Mouse (Mus musculus) gastrocnemius, postnatal 14 days (tissue): ENCODE measurements around the gene Retnlg. TPM values are rescaled to one million over a fixed set of nuclear protein-coding genes. Genes with fewer than 3 reads are reported as not detected.
"Not testable (repeated sequence)": the region's sequence is repeated elsewhere in the genome, so short reads cannot be mapped to it uniquely, and the experiment has no call there.

Experiments
- DNase-seq: peaks from one replicate; pipeline ENCODE4 v3.0.0; 2021; ENCODE audit warnings: mixed read lengths
- intact Hi-C: fragments of 180-260 bp; cut with DNase I; formaldehyde crosslinking; loops from one replicate; pipeline ENCODE4 v1.15.1; 2025; ENCODE audit warnings: low total_unique reads
- long read RNA-seq, 2 experiments: library from polyadenylated mRNA; stranded (forward); transcript quantifications; one replicate each; pipeline ENCODE4 v2.0.0; 2021
- total RNA-seq, 2 experiments: library from RNA; stranded (reverse); gene quantifications; 2 replicates each; pipeline ENCODE4 v1.2.3; 2021

The Retnlg gene
- not detected for total RNA-seq
- long read RNA-seq, experiment 1, result 0 reads
- long read RNA-seq, experiment 2, result 0 reads

- intact Hi-C loops, result no loop called here
- no peak for DNase-seq
Measured at GRCm38 (mm10) chr16:48872321-48872720, at the start of gene Retnlg. Gene Retnlg, plus strand, starts transcription at chr16:48872621.

GRCm38 (mm10) chr16:48826474-48826873, 45.9 kb upstream of the Retnlg start:
- no peak for DNase-seq

GRCm38 (mm10) chr16:48827625-48828024, 44.8 kb upstream of the Retnlg start:
- intact Hi-C loops, result no loop called here
- no peak for DNase-seq

More at GRCm38 (mm10) chr16:48826474-48826873, 45.9 kb upstream of the Retnlg start:
- intact Hi-C loops, result no loop called here

- no peak for DNase-seq
- intact Hi-C loops, result no loop called here
Measured at GRCm38 (mm10) chr16:48829060-48829459, 43.4 kb upstream of the Retnlg start.

- no peak for DNase-seq
- intact Hi-C loops, result no loop called here
Measured at GRCm38 (mm10) chr16:48832055-48832454, 40.4 kb upstream of the Retnlg start.

- intact Hi-C loops, DNase-seq: not testable (repeated sequence)
Measured at GRCm38 (mm10) chr16:48833626-48834025, 38.8 kb upstream of the Retnlg start.

GRCm38 (mm10) chr16:48842266-48842665, 30.2 kb upstream of the Retnlg start, which contains the start of gene Retnla:
Gene Retnla, plus strand, starts transcription at chr16:48842551.
- intact Hi-C loops, result no loop called here
- DNase-seq, result no peak

GRCm38 (mm10) chr16:48843671-48844386, 28.6 kb upstream of the Retnlg start:
- intact Hi-C loops, result no loop called here
- no peak for DNase-seq

GRCm38 (mm10) chr16:48865004-48865403, 7.4 kb upstream of the Retnlg start:
- peak; percentile 6 for DNase-seq
- intact Hi-C loops, result not testable (repeated sequence)

GRCm38 (mm10) chr16:48867690-48868089, 4.7 kb upstream of the Retnlg start:
- intact Hi-C loops, result no loop called here

GRCm38 (mm10) chr16:48868663-48869062, 3.8 kb upstream of the Retnlg start:
- intact Hi-C loops, result no loop called here
- DNase-seq, result no peak

More at GRCm38 (mm10) chr16:48867690-48868089, 4.7 kb upstream of the Retnlg start:
- no peak for DNase-seq

GRCm38 (mm10) chr16:48869671-48870070, 2.8 kb upstream of the Retnlg start:
- intact Hi-C loops, result no loop called here
- no peak for DNase-seq

GRCm38 (mm10) chr16:48871754-48872153, 667 bp upstream of the Retnlg start:
- intact Hi-C loops, result no loop called here
- no peak for DNase-seq

GRCm38 (mm10) chr16:48890733-48891132, 18.3 kb downstream of the Retnlg start:
- intact Hi-C loops, result no loop called here
- no peak for DNase-seq

- intact Hi-C loops, result no loop called here
- DNase-seq, result no peak
Measured at GRCm38 (mm10) chr16:48899868-48900267, 27.4 kb downstream of the Retnlg start.

- intact Hi-C loops, result no loop called here
- DNase-seq, result no peak
Measured at GRCm38 (mm10) chr16:48911184-48911583, 38.8 kb downstream of the Retnlg start.

GRCm38 (mm10) chr16:48913206-48913605, 40.8 kb downstream of the Retnlg start:
- intact Hi-C loops, result no loop called here
- no peak for DNase-seq

- intact Hi-C loops, result no loop called here
Measured at GRCm38 (mm10) chr16:48923724-48924123, 51.3 kb downstream of the Retnlg start.

More at GRCm38 (mm10) chr16:48923724-48924123, 51.3 kb downstream of the Retnlg start:
- no peak for DNase-seq
